25 mouse cellular contexts compared by ENCODE assay signal in the genomic region with DNA sequence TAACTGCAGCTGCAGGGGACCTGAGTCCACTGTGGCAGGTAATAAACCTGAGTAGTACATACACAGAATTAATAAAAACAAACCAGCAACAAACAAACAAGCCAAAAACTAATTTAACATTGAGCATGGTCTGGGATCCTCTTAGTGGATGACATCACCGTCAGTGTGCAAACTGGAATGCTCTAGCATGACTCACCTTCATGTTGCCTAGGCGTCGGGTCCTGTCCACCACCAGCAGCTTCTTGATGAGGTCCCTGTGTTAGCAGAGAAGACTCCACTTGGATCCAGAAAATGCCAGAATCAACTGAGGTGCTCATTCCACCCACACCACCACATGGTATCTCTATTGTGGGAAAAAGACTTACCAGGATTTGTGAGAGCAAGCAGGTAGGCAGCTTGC.
"Had no signal": no experiment of that assay in that cellular context is flagged by ENCODE, and none has a peak within 500 bp of the region (broad histone marks: within the 10 kb centered on the region; RNA-seq: fewer than 3 reads in every experiment).

No protein-coding gene starts in this region.

- ATAC-seq: hindbrain, postnatal 0 days; intestine, embryonic 16.5 days; liver, postnatal 0 days had no signal

- H3K27me3 ChIP-seq: heart, embryonic 12.5 days; hindbrain, embryonic 13.5 days; hindbrain, embryonic 15.5 days; limb, embryonic 12.5 days; liver, embryonic 13.5 days; liver, embryonic 15.5 days had no signal

- H3K4me2 ChIP-seq: heart, embryonic 12.5 days; hindbrain, embryonic 13.5 days; hindbrain, embryonic 15.5 days; limb, embryonic 12.5 days; liver, embryonic 11.5 days; liver, embryonic 13.5 days; liver, embryonic 15.5 days had no signal

- H3K9ac ChIP-seq: heart, embryonic 12.5 days; hindbrain, embryonic 13.5 days; hindbrain, embryonic 15.5 days; limb, embryonic 12.5 days; liver, embryonic 13.5 days; liver, embryonic 15.5 days; liver, postnatal 0 days had no signal

- H3K36me3 ChIP-seq: liver, embryonic 13.5 days; liver, embryonic 15.5 days had no signal

- H3K4me1 ChIP-seq: heart, embryonic 10.5 days; heart, embryonic 12.5 days; hindbrain, embryonic 13.5 days; hindbrain, embryonic 15.5 days; limb, embryonic 10.5 days; limb, embryonic 12.5 days; liver, embryonic 13.5 days; liver, embryonic 15.5 days had no signal

- H3K27ac ChIP-seq: heart, embryonic 10.5 days; hindbrain, embryonic 13.5 days; hindbrain, embryonic 15.5 days; hindbrain, postnatal 0 days; layer of hippocampus, adult 2 months; left cerebral cortex, adult 2 months; limb, embryonic 10.5 days; limb, embryonic 12.5 days; liver, embryonic 13.5 days; liver, embryonic 15.5 days had no signal

- H3K4me3 ChIP-seq: heart, embryonic 10.5 days; heart, embryonic 12.5 days; hindbrain, embryonic 13.5 days; hindbrain, embryonic 15.5 days; layer of hippocampus, adult 2 months; left cerebral cortex, adult 2 months; limb, embryonic 10.5 days; limb, embryonic 12.5 days; liver, embryonic 13.5 days; liver, embryonic 15.5 days had no signal

- DNase-seq: gastrocnemius, postnatal 10 days; gastrocnemius, postnatal 25 days; heart, adult 18-20 months; heart, postnatal 14 days; heart, postnatal 36 days; kidney, adult 11 months; kidney, adult 8-10 months; kidney, postnatal 10 days; kidney, postnatal 25 days; kidney, postnatal 4 days; liver; liver, embryonic 13.5 days; liver, postnatal 0 days had no signal

- H3K9me3 ChIP-seq: heart, embryonic 10.5 days; heart, embryonic 12.5 days; hindbrain, embryonic 13.5 days; hindbrain, embryonic 15.5 days; limb, embryonic 10.5 days; limb, embryonic 12.5 days; liver, embryonic 13.5 days; liver, embryonic 15.5 days had no signal
